Mouse (Mus musculus): ENCODE results near the gene Rsph6a.

GRCm38 (mm10) chr7:19068707-19069106 is 14.2 kb downstream of the Rsph6a start:
- peak; percentile 78; the same call in 1 of the 2 replicates for TF ChIP-seq CTCF (IDR thresholded peaks at IDR 0.05; ENCODE audit: extremely low read depth, insufficient read depth, insufficient read length, insufficient replicate concordance)
- TF ChIP-seq POLR2A (IDR thresholded peaks at IDR 0.05; ENCODE audit: low read depth, low read length) = no peak

Data from spleen, adult 2 months (tissue).